Mouse (Mus musculus): ENCODE results near the gene Tmem151a.

- TF ChIP-seq CTCF (IDR thresholded peaks at IDR 0.05; ENCODE audit: extremely low read depth, insufficient read length, insufficient replicate concordance, low read depth, low read length) (no peak), POLR2A (IDR thresholded peaks at IDR 0.05; ENCODE audit: low read depth, low read length) (no peak)
Measured at GRCm38 (mm10) chr19:5058801-5059771, 26.2 kb downstream of the Tmem151a start.

Measured in small intestine, adult 2 months (tissue).